Comparison of ENCODE assay signal across 8 mouse cellular contexts in the genomic region with DNA sequence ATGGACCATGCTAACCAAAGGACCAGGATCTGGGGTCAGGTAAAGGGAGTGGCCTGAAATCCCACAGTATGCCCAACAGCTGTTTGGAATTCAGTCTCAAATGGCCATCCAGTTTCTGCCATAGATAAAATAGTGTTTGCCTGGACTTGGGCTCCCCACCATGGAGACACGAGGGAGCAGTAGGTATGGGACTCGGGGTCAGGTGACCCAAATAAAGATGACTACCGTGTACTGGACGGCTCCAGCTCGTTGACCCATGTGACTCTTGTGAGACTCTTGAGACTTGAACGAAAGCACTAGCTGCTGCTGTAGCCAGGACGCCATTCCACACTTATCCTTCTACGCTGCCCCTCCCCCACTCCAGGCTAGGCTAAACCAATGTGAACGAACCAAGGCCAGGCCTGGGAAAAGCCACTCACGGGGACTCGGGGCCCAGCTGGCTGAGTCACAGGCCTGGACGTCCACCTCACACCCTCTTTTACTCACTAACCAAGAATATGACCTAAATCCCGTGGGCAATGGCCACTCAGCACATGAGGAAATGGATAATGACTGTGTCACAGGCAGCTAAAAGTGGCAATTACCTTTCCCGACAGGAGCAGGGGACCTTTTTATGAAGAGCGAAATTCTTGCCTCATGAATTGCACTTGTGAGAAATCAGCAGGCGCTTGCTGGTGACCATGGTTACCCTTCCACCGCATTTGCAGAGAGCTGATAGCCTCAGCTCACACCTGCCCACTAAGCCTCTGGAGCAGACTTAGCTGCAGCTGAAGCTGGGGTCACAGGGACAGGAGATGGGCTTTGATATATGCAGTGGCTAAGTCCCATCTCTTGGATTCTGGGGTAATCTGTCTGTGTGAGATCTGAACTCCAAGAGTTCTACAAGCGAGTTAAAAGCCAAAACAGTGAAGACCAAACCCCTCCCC. TPM values are rescaled to one million over a fixed set of nuclear protein-coding genes. Genes with fewer than 3 reads are reported as not detected.
A peak's percentile ranks its signal among the peaks of the same experiment; 100 is the strongest.
DNase-seq lines count a peak whose midpoint lies in the region; ATAC-seq and TF ChIP-seq lines count a peak whose summit lies in the region.

No protein-coding gene starts in this region.

- H3K9me3 ChIP-seq in heart, embryonic 13.5 days: no peaks in the 10 kb centered on the region
- H3K9me3 ChIP-seq in intestine, postnatal 0 days (ENCODE audit: control insufficient read depth): no peaks in the 10 kb centered on the region
- no peaks in the 10 kb centered on the region for H3K9me3 ChIP-seq in liver, embryonic 11.5 days (ENCODE audit: control insufficient read depth, low read length)

- no peaks in the 10 kb centered on the region for H3K27me3 ChIP-seq in heart, embryonic 13.5 days (replicated peaks)
- no peaks in the 10 kb centered on the region for H3K27me3 ChIP-seq in heart, adult 2 months (ENCODE audit: control insufficient read depth, insufficient read depth, low read length)
- no peaks in the 10 kb centered on the region for H3K27me3 ChIP-seq in intestine, postnatal 0 days (replicated peaks; ENCODE audit: control insufficient read depth, insufficient read depth, low read length)
- H3K27me3 ChIP-seq in cerebellum, adult 2 months (ENCODE audit: control insufficient read depth, insufficient read depth, low read length): no peaks in the 10 kb centered on the region
- no peaks in the 10 kb centered on the region for H3K27me3 ChIP-seq in liver, embryonic 11.5 days (replicated peaks; ENCODE audit: control insufficient read depth, insufficient read depth, low read length)

- TF ChIP-seq CTCF in heart, adult 2 months (IDR thresholded peaks at IDR 0.05): no peak
- TF ChIP-seq CTCF in embryonic fibroblast, embryonic 13.5 days (IDR thresholded peaks at IDR 0.05; ENCODE audit: borderline replicate concordance, insufficient read depth, low read length): no peak
- TF ChIP-seq CTCF in intestine, postnatal 0 days (IDR thresholded peaks at IDR 0.05; ENCODE audit: low read depth): no peak
- TF ChIP-seq CTCF in cerebellum, adult 2 months (IDR thresholded peaks at IDR 0.05; ENCODE audit: borderline replicate concordance, insufficient read depth, low read depth, low read length): no peak

- DNase-seq in heart, adult 2 months: no peak
- peak; percentile 34 for DNase-seq in lung, postnatal 25 days (ENCODE audit: low spot score)
- DNase-seq in cerebellum, adult 2 months: no peak
- DNase-seq in liver: no peak
- DNase-seq in liver, embryonic 11.5 days (ENCODE audit: low spot score): no peak

- no peak for TF ChIP-seq POLR2A in heart, adult 2 months (IDR thresholded peaks at IDR 0.05; ENCODE audit: insufficient read depth, low read depth, low read length)
- no peak for TF ChIP-seq POLR2A in embryonic fibroblast, embryonic 13.5 days (IDR thresholded peaks at IDR 0.05; ENCODE audit: low read depth, low read length)
- TF ChIP-seq POLR2A in cerebellum, adult 2 months (IDR thresholded peaks at IDR 0.05; ENCODE audit: borderline replicate concordance, insufficient read depth, low read length): no peak

- no peak for TF ChIP-seq EP300 in heart, adult 2 months (IDR thresholded peaks at IDR 0.05; ENCODE audit: insufficient read depth, low read depth, low read length)

- H3K4me3 ChIP-seq in heart, embryonic 13.5 days: no peak overlapping the region
- H3K4me3 ChIP-seq in heart, adult 2 months: no peak overlapping the region
- H3K4me3 ChIP-seq in embryonic fibroblast, embryonic 13.5 days (ENCODE audit: insufficient read depth, low read length): no peak overlapping the region
- H3K4me3 ChIP-seq in intestine, postnatal 0 days (ENCODE audit: low read depth, low read length): no peak overlapping the region
- H3K4me3 ChIP-seq in cerebellum, adult 2 months (replicated peaks; ENCODE audit: insufficient read depth, low read depth, low read length): no peak overlapping the region
- H3K4me3 ChIP-seq in liver, embryonic 11.5 days (ENCODE audit: low read depth, low read length): no peak overlapping the region

- H3K79me2 ChIP-seq in heart, adult 2 months (replicated peaks; ENCODE audit: control insufficient read depth, insufficient read depth, low read length): no peaks in the 10 kb centered on the region

- H3K27ac ChIP-seq in heart, embryonic 13.5 days (replicated peaks): peak overlapping the region; percentile 3; the same call in 1 of the 2 replicates
- H3K27ac ChIP-seq in heart, adult 2 months: no peak overlapping the region
- peak overlapping the region; percentile 52 for H3K27ac ChIP-seq in embryonic fibroblast, embryonic 13.5 days (ENCODE audit: insufficient read depth, low read length)
- H3K27ac ChIP-seq in intestine, postnatal 0 days (ENCODE audit: low read depth, low read length): no peak overlapping the region
- H3K27ac ChIP-seq in cerebellum, adult 2 months (ENCODE audit: insufficient read depth, low read length): no peak overlapping the region
- H3K27ac ChIP-seq in liver, embryonic 11.5 days (ENCODE audit: low read depth, low read length): no peak overlapping the region

- intact Hi-C loops in heart, adult 2 months (cut with DNase I): no loop called here

- H3K9ac ChIP-seq in heart, embryonic 13.5 days: no peak overlapping the region
- H3K9ac ChIP-seq in heart, adult 2 months (ENCODE audit: low read depth, low read length): no peak overlapping the region
- no peak overlapping the region for H3K9ac ChIP-seq in intestine, postnatal 0 days (ENCODE audit: low read depth, low read length)
- no peak overlapping the region for H3K9ac ChIP-seq in liver, embryonic 11.5 days (ENCODE audit: low read depth, low read length)

- peaks cover 17% of the 10 kb centered on the region for H3K4me1 ChIP-seq in heart, embryonic 13.5 days
- H3K4me1 ChIP-seq in heart, adult 2 months (ENCODE audit: control insufficient read depth, insufficient read depth, low read length): no peaks in the 10 kb centered on the region
- no peaks in the 10 kb centered on the region for H3K4me1 ChIP-seq in embryonic fibroblast, embryonic 13.5 days (ENCODE audit: control insufficient read depth, insufficient read depth, low read length)
- H3K4me1 ChIP-seq in intestine, postnatal 0 days (replicated peaks; ENCODE audit: control insufficient read depth, insufficient read depth, low read length): no peaks in the 10 kb centered on the region
- no peaks in the 10 kb centered on the region for H3K4me1 ChIP-seq in cerebellum, adult 2 months (ENCODE audit: control insufficient read depth, insufficient read depth, low read length)
- no peaks in the 10 kb centered on the region; the same call in 1 of the 2 replicates for H3K4me1 ChIP-seq in liver, embryonic 11.5 days (replicated peaks; ENCODE audit: control insufficient read depth, insufficient read depth, low read length)

- ATAC-seq in heart, embryonic 13.5 days (ENCODE audit: extremely low read depth, insufficient number of reproducible peaks, low FRiP score, low TSS enrichment): no peak
- peak; percentile 67 for ATAC-seq in intestine, postnatal 0 days
- no peak for ATAC-seq in liver, embryonic 11.5 days (replicated peaks; ENCODE audit: low FRiP score)

- H3K4me2 ChIP-seq in heart, embryonic 13.5 days: peak overlapping the region; percentile 14; the same call in 1 of the 2 replicates
- H3K4me2 ChIP-seq in intestine, postnatal 0 days (replicated peaks; ENCODE audit: low read depth): no peak overlapping the region; the same call in 1 of the 2 replicates
- no peak overlapping the region for H3K4me2 ChIP-seq in liver, embryonic 11.5 days

- H3K36me3 ChIP-seq in heart, embryonic 13.5 days: no peaks in the 10 kb centered on the region
- H3K36me3 ChIP-seq in heart, adult 2 months (ENCODE audit: control insufficient read depth, insufficient read depth, low read length): no peaks in the 10 kb centered on the region
- no peaks in the 10 kb centered on the region for H3K36me3 ChIP-seq in intestine, postnatal 0 days (ENCODE audit: control insufficient read depth, insufficient read depth)
- no peaks in the 10 kb centered on the region for H3K36me3 ChIP-seq in liver, embryonic 11.5 days (ENCODE audit: control insufficient read depth, insufficient read depth, low read length)

- WGBS in heart, embryonic 13.5 days: 31% methylated on average over 18 of the region's 18 CpGs
- WGBS in heart, adult 2 months: 46% methylated on average over 18 of the region's 18 CpGs
- 40% methylated on average over 18 of the region's 18 CpGs for WGBS in intestine, postnatal 0 days
- 69% methylated on average over 18 of the region's 18 CpGs for WGBS in cerebellum, adult 2 months
- WGBS in liver, embryonic 11.5 days: 52% methylated on average over 18 of the region's 18 CpGs

RNA-seq across cellular contexts. Expression of gene Mcfd2, which starts 28.7 kb away (rescaled TPM):
- 76.6 and 88.2 TPM in 2 replicates for polyA plus RNA-seq in heart, embryonic 13.5 days (2015; fragmentation: Nextera tagmentation; extraction: Ambion mirVana)
- 10 to 100 TPM; 48.3 to 59.4 TPM for total RNA-seq in heart, adult 2 months (2021)
- polyA plus RNA-seq in heart, adult 2 months (2012; rRNA removed): 60.3 and 79.7 TPM in 2 replicates
- polyA plus RNA-seq in embryonic fibroblast, embryonic 13.5 days (2011; ENCODE audit: insufficient read length, low read depth, missing spikeins): 112 and 146 TPM in 2 replicates
- 220 and 231 TPM in 2 replicates for polyA plus RNA-seq in intestine, postnatal 0 days (2015; fragmentation: Nextera tagmentation; extraction: Ambion mirVana)
- polyA plus RNA-seq in cerebellum, adult 2 months (2012; rRNA removed): 59.6 and 64.8 TPM in 2 replicates
- 71.9 and 76.9 TPM in 2 replicates for polyA plus RNA-seq in liver, embryonic 11.5 days (2014; fragmentation: Nextera tagmentation; extraction: Ambion mirVana)

RNA-seq across cellular contexts. Expression of gene Ttc7, which starts 45.7 kb away (rescaled TPM):
- 2.5 and 3.6 TPM in 2 replicates for polyA plus RNA-seq in heart, embryonic 13.5 days (2015; fragmentation: Nextera tagmentation; extraction: Ambion mirVana)
- 10 to 100 TPM; 20.9 to 23.2 TPM for total RNA-seq in heart, adult 2 months (2021)
- polyA plus RNA-seq in heart, adult 2 months (2012; rRNA removed): 21.3 and 28.8 TPM in 2 replicates
- 15.8 and 19.5 TPM in 2 replicates for polyA plus RNA-seq in embryonic fibroblast, embryonic 13.5 days (2011; ENCODE audit: insufficient read length, low read depth, missing spikeins)
- polyA plus RNA-seq in intestine, postnatal 0 days (2015; fragmentation: Nextera tagmentation; extraction: Ambion mirVana): 61.7 and 69.2 TPM in 2 replicates
- 5.9 and 6.3 TPM in 2 replicates for polyA plus RNA-seq in cerebellum, adult 2 months (2012; rRNA removed)
- polyA plus RNA-seq in liver, embryonic 11.5 days (2014; fragmentation: Nextera tagmentation; extraction: Ambion mirVana): 14.1 and 14.3 TPM in 2 replicates

Comparison
In these comparisons a context has a peak if more than half of its experiments do, and no peak if none do; other contexts are left out.
1. H3K27ac ChIP-seq: peak in heart, embryonic 13.5 days (single experiment) and embryonic fibroblast, embryonic 13.5 days (single experiment); none in heart, adult 2 months (single experiment), intestine, postnatal 0 days (single experiment), cerebellum, adult 2 months (single experiment) and liver, embryonic 11.5 days (single experiment).